Mouse (Mus musculus) cerebellum, adult 2 months (tissue): ENCODE data around the gene Gm9936.

Experiments used
- CTCF ChIP-seq: fragments of 200-500 bp; IDR thresholded peaks from 2 replicates; pipeline ENCODE4 v1.5.1; 2011; ENCODE audit warnings: low read depth, mild to moderate bottlenecking, control low read depth, low read length, moderate library complexity, borderline replicate concordance; ENCODE audit not compliant: insufficient read depth
- POLR2A ChIP-seq: fragments of 200-500 bp; IDR thresholded peaks from 2 replicates; pipeline ENCODE4 v1.6.1; 2011; ENCODE audit warnings: low read length, control low read depth, borderline replicate concordance; ENCODE audit not compliant: insufficient read depth

- TF ChIP-seq POLR2A (no peak), CTCF (peak; percentile 77)
Measured at GRCm38 (mm10) chr5:114824197-114824596, 34.3 kb downstream of the Gm9936 start.
